Mouse (Mus musculus) c-Kit-positive CD71-negative TER-119-negative erythroid progenitor cells, embryonic 14.5 days (primary cell): Measurements from ENCODE around the gene 1700088E04Rik.

ENCODE experiments used
- DNase-seq: peaks from one replicate; pipeline ENCODE4 v3.0.0-alpha.2; 2013; ENCODE audit warnings: low read depth

Gene 1700088E04Rik

GRCm38 (mm10) chr15:79131442-79131841, 9.6 kb downstream of the 1700088E04Rik start:
- DNase-seq = no peak

- DNase-seq = no peak
Measured at GRCm38 (mm10) chr15:79130782-79131181, 10.3 kb downstream of the 1700088E04Rik start.

GRCm38 (mm10) chr15:79129311-79129710, 11.7 kb downstream of the 1700088E04Rik start:
- no peak for DNase-seq

- DNase-seq = no peak
Measured at GRCm38 (mm10) chr15:79128208-79128607, 12.8 kb downstream of the 1700088E04Rik start.

DNA sequence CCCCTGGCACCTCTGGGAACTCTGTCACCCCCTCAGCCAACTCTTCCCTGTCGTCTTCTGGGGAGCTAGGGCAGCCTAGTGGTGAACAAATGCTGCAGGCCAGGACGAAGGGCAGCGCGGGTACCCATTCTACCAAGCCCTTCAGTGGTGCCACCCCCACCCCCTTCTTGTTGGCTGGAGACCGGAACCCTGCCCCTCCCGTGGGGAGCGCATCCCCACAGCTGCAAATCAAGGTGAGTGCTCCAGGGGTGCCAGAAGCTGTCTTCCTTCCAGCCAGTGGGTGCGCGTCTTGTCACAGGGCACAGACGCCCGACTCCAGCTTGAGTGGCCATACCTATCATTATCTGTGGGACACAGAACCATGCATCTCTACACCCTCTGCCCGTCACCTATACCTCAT, 14.0 kb downstream of the 1700088E04Rik start:
- DNase-seq = no peak

DNA sequence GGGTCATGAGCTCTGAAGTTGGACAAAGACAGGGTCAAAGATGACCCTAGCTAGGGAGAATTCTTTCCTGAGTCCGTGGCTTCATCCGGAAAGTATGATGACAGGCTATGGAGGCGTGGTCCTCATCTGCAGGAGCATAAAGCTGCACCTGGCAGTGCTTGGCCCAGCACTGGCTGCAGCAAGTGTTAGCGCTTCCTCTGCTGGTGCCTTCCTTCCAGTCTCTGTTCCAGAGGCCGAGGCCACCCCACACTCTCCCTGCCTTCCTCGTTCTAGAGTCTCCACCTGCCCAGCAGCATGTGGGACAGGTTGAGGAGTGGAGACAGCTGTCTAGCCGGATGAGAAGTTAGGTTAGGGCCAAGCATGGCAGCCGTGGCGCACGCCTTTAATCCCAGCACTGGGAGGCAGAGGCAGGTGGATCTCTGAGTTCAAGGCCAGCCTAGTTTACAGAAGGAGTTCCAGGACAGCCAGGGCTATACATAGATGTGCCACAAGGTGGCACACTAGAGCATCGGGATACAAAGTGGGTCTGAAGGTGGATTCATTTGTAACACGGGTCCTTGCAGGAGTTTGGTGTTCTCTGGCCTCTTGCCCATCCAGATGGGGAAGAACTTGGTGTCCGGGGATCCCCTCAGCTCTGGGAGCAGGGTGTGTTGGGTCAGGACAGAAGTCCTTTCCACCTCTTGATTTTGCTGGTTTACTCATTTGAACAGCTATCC, 14.7 kb downstream of the 1700088E04Rik start:
- DNase-seq = peak; percentile 56

DNA sequence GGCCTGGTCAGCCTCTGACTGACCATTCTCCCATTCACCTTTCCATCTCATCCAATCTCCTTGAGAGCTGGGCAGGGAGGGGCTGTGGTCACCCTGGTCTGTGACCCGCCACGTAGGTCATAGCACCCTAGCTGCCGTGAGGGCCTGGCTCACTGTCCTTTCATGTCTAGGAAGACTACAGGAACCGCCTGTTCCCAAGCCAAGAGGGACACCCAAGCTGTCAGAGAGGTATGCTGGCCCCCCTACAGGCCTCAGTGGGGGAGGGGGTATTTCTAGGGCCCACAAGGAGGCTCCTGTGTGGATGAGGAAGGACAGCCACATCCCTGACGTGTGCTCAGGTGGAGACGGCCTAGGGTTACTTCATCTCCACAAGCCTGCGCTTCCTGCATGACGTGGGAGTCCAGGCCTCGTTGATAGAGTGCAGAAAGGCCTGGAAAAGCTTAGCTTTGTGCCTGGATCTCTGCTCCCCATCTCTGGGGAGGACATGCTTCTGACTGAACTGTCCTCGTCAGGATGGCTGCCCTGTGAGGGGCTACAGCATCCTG, 16.6 kb downstream of the 1700088E04Rik start:
- DNase-seq = no peak

- no peak for DNase-seq
Measured at GRCm38 (mm10) chr15:79123751-79124150, 17.3 kb downstream of the 1700088E04Rik start.

- no peak for DNase-seq
Measured at GRCm38 (mm10) chr15:79122546-79122945, 18.5 kb downstream of the 1700088E04Rik start.

DNA sequence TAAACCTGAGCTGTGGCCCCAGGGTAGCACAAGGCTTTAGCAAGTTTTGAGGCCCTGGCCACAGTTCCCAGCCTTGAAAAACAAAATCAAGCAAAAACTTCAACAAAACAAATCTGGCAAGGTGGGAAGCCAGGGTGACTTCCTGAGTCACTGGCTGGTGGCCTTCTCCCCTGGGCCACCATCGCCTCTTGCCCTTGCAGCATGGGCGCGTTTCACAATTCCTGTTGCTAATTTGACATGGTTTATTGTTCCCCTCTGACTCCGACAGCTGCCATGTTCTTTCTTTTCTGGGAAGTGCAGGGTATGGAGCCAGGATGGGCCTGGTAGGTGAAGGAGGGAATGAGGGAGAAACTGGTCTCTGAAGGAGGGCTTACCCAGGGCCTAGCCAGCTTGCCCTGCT, 18.9 kb downstream of the 1700088E04Rik start:
- DNase-seq = no peak

- DNase-seq = no peak
Measured at GRCm38 (mm10) chr15:79119491-79119890, 21.6 kb downstream of the 1700088E04Rik start.

DNA sequence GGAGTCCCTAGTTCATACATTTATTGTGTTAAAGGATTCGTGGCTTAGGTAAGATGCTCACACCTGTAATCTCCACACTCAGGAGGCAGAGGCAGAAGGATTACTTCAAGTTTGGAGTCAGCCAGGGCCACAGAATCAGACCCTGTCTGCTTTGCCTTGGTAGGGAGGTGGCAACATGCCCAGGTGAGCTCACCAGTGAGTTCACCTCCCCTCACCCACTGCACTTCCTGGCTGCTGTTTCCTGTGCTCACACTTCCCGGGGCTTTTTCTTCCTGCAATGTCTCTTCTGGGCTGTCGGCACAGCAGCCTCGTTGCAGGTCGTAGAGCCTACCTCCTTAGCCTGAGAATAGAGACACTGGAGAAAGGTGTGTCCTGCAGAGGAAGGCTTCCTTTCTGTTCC, 25.8 kb downstream of the 1700088E04Rik start:
- no peak for DNase-seq

DNA sequence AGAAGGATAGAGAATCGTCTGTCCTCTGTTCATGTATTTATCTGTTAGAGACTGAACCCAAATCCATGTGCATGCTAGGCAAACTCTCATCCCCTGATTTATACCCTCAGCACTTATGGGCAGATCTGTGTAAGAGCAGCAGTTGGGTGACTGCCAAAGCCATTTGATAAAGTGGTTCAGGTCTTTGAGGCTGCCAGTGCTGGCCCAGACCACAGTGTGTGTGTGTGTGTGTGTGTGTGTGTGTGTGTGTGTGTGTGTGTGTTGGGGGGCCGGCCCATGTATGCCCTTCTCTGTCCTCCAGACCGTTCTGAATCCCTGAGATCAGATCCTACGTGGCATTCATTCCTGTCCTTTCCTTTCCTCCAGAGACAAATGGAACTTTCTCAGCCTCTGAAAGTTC, 29.3 kb downstream of the 1700088E04Rik start:
- no peak for DNase-seq

- DNase-seq = no peak
Measured at GRCm38 (mm10) chr15:79110528-79110927, 30.5 kb downstream of the 1700088E04Rik start.

- no peak for DNase-seq
Measured at GRCm38 (mm10) chr15:79110031-79110430, 31.0 kb downstream of the 1700088E04Rik start.

- DNase-seq = peak; percentile 18
Measured at GRCm38 (mm10) chr15:79109321-79109934, 31.6 kb downstream of the 1700088E04Rik start.

- peak; percentile 25 for DNase-seq
Measured at GRCm38 (mm10) chr15:79108421-79109320, 32.4 kb downstream of the 1700088E04Rik start, which contains the start of gene Micall1. Gene Micall1, plus strand, starts transcription at chr15:79108898.

DNA sequence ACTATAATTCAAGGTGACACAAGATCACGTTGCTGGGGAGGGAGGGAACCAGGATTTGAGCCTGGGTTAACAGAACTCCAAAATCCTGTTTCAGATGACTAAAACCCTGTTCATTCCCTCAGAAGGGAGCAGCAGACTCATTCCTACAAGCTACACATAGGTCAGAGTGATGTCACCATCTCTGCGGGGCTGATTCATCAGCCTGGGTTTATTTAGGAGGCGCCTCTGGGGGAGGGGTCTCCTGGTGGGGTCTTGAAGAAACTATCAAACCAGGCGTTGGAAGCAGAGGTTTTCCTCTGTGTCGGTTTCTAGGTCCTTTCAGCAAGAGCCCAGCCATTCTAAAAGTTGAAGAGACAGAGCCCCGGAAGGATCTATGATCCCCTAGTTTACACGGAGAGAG, 33.1 kb downstream of the 1700088E04Rik start:
- peak; percentile 16 for DNase-seq

DNA sequence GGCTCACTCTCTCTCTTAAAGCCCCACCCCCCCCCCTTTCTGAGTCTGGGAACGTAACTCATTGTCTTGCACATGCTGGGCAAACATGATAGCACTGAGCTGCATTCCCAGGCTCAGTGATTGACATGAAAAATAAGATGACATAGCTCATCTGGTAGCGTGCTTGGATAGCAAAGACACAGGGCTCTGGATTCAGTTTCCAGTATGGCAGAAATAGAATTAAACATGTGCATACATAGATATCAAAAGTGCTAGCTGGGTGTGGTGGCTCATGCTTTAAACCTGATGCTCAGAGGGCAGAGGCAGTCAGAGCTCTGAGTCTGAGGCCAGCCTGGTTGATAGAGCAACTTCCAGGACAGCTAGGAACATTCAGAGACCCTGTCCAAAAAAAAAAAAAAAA, 35.2 kb downstream of the 1700088E04Rik start:
- DNase-seq = no peak

- no peak for DNase-seq
Measured at GRCm38 (mm10) chr15:79103264-79103663, 37.8 kb downstream of the 1700088E04Rik start.

DNA sequence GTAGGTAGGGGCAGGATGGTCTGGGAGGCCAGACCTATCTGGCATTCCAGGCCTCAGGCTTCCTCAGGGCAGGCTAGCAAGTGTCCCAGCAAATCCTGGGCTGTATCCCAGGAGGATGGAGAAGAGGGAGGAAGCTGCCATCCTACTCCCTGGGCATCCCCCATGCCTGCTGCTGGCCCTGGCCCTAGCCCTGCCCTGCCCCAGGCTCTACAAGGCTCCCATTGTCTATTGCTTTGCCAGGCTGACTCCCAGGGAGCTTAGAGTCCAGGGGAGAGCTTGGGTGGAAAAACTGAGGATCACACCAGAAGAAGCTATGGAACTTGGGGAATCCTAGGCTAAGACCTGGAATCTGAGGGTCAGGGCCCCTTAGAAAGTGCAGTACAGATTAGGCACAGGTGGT, 39.5 kb downstream of the 1700088E04Rik start:
- DNase-seq = no peak

DNA sequence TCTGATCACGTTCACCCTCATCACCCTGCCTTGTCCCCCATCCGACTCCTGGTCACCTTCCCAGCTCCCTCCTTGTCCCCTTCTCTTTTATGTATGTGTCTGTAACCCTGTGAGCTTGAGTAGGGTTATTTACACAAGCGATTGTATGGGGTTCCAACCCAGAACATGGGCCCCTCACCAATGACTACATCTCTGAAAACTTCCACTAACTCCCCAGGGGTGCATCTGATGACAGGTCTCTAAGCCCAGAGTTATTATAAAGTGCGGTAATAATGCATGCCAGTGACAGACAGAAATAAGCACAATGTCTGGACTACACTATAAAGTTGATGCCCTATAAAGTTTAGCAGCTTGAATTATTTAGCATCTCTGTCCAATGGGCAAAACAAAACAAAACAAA, 40.7 kb downstream of the 1700088E04Rik start:
- DNase-seq = no peak
